Mouse (Mus musculus): ENCODE data around the gene Cd68.

The Cd68 gene

DNA sequence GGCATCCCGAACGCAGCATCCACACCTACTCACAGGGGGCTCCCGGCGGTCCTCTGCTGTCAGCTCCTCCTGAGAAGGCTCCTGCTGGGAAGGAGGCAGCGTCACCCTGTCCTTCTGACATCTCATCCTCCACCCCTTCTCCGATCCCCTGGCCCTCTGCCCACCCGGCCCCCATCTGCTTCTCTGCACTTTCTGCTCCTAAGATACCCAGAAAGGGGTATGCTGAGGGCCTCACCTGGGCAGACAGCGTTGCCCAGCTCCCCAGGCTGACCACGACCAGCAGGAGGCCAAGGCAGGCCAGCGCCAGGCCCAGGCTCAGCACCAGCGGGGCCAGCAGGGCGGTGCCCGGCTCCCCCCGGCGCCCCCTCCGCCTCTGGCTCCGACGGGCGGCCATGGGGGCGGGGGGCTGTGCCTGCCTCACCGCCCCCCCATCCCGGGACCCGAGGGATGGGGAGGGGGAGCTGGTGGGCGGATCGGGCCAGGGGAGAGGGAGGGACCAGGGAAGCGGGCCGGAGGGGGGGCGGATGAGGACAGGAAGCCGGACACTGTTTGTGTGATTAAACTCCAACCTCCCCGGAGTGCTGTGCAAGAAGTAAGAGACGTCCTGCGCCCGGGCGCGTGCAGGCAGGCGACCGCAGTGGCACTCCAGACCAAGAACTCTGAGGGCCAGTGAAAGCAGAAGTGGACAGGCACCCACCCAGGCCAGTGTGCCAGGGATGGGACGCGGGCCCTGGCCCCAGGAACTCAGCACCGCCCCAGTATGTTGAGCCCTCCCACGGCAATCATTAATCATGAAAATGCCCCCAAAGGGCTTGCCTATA lies 29.6 kb upstream of the Cd68 start, which contains the start of the genes Tnfsf12 and Tnfsfm13:
Gene Tnfsf12, minus strand, starts transcription at position 489 of the 821 bp plus-strand sequence.
Gene Tnfsfm13, minus strand, starts transcription at position 738 of the 821 bp plus-strand sequence.
- DNase-seq (ENCODE audit: low spot score in 2 of 2) = peak; percentile 64 to 77

DNA sequence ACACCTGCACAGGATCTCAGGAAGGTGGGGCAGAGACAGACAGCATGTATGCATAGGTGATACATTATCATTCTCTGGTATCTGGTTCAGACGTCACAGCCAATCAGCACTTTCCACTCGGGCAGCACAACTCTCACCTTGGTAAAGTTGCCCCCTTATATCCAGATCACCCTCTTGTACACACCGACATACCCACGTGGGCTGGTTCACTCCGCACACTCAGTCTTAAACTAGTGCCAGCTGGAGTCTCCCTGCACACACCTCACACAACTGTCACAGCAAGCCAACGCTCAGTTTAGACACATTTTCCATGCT lies 29.1 kb upstream of the Cd68 start:
- DNase-seq (ENCODE audit: low spot score in 2 of 2) = no peak

DNA sequence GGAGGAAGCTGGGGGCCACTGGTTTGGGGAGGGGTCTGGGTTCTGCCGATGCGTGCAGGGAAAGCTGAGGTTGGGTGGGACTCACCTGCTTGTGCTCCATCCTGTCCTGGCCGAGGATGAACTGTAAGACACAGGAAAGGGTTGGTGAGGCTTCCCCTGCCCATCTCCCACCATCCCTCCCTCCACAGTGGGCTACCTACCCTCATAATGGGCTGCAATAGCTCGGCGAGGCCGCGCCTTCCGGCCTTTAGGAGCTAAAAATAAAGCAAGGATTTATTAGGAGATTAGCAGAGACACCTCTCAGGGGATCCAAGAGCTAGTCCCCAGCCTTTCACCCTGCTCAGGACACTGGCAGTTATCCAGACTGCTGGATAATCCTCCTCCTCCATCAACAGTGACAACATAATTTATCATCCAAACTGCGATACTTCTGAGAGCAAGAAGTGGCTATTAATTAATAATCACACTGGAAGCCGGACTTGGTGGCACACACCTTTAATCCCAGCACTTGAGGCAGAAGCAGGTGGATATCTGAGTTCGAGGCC lies 27.5 kb upstream of the Cd68 start:
- no peak for DNase-seq (ENCODE audit: low spot score in 2 of 2)

DNA sequence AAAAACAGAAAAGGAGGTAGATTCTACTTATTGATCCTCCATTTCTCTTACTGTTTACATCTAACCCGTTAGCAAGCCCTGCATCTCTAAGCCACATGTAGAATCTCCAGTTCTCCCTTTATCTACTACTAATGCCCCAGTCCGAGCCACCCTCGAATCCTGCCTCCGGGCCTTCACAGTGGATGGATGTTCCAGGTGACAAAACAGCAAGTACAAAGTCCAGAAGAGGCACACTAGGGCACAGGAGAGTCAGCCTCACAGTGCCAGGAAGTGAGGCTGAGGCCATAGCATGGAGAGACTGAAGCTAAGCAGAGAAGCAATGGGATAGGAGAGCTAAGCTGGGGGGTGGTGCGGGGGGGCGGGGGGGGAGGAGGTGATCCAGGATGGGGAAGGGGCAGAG lies 26.9 kb upstream of the Cd68 start:
- no peak for DNase-seq (ENCODE audit: low spot score in 2 of 2)

DNA sequence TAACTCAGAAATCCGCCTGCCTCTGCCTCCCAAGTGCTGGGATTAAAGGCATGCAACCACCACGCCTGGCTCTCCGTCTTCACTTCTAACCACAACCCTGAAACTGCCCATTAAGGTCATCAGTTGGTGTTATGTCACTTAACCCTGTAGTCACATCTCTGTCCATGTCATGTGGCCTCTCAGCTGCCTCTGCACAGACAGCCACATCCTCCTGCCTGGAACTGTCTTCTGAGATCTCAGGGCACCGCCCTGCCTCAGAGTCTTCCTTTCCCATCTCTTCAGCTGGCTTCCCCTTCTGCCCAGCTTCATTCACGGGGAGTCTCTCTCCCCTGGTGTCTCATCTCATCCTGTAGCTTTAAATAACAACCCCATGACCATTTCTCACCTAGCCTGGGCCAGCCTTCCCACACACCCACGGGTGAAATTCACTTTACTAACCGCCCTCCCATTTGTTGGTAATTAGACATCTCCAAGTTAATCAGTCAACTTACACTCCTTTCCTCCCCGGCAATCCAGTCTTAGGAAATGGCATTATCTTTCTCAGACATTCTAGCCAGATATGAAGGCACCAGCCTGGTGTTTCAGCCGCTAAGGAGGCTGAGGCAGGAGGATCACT lies 26.4 kb upstream of the Cd68 start:
- no peak for DNase-seq (ENCODE audit: low spot score in 2 of 2)

DNA sequence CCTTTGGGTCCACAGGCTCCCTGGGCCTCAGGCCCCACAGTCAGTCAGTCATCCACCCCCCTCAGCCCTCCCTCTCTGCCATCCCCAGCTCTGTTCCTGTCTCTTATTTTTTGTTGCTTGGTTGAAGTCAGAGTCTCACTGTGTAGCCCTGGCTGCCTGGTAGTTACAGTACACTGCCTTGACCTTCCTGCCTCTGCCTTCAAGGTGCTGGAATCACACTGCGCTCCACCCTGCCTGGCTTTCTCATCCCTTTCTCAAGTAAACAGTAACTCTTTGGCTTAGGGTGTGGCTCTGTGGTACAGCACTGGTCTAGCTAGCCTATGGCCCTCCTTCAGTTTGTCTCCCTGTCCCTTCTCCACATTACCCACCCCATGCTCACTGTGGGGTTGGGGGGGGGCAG lies 23.9 kb upstream of the Cd68 start:
- no peak for DNase-seq (ENCODE audit: low spot score in 2 of 2)

DNA sequence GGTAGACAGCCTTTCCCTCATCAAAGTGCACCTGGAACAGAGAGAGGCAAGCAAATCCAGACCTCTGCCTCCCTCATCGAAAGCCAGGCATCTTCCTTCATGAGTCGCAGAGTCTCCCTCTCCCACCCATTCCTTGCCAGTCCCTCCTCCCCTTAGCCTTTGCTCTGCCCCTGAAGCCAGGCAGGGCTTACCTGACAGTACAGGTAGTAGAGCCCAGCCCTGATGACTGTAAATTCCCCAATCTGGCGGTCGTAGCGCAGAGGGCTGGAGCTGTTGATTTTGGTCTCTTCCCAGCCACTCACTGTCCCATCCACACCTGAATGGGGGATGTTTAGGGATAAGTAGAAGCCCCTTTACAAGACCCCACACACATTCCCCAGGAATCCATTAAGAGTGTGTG lies 21.1 kb upstream of the Cd68 start:
- no peak for DNase-seq (ENCODE audit: low spot score in 2 of 2)

DNA sequence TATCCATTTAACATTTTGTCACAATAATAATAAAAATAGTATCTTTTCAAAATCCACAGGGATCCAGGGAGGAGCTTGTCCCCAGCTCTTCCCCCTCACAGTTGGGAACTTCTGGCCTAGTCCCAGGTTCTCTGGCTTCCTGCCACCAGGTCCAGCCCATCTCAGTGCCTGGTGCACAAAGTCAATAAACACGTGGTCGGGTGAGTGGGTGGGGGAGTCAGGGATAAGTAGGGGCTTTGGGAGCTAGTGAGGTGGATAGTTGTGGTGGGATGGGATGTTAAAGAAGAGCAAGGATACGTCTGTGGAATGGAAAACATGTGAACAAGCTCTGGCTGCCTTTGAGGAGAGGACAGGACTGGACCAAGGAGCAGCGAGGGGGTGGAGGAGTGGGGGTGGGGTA lies 20.4 kb upstream of the Cd68 start:
- peak; percentile 66 to 82 for DNase-seq (ENCODE audit: low spot score in 2 of 2)

DNA sequence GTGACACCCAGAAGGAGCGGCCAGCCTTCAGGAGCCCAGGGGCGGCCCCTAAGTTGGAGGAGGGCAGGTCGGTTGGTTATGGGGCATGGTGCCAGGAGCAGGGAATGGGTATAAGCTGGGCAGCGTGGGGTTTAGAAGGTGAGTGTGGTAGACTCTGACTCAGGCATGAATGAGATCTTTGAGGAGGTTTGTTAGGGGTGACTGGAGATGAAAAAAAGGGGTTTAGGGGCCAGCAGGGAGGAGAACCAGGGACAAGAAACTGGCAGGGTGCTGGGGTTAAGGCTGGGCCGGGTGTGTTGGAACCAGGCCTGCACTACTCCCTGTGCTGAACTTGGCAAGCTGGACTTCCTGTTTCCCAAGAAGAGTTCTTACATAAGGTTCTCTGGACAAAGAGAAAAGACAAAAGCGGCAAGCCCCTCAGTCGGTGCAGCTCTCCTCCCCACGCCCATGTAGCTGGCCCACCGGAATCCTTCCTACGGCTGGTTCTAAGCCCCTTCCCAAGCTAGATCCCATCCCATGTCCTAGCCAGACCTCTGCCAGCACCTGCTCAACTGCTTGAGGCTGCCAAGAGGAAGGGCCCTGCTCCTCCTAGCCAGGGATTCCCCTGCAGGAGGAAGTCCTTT lies 19.7 kb upstream of the Cd68 start, which contains the start of gene Tnfsf13:
Gene Tnfsf13, minus strand, starts transcription at position 259 of the 623 bp plus-strand sequence.
- DNase-seq (ENCODE audit: low spot score in 2 of 2) = peak; percentile 68 to 84

DNA sequence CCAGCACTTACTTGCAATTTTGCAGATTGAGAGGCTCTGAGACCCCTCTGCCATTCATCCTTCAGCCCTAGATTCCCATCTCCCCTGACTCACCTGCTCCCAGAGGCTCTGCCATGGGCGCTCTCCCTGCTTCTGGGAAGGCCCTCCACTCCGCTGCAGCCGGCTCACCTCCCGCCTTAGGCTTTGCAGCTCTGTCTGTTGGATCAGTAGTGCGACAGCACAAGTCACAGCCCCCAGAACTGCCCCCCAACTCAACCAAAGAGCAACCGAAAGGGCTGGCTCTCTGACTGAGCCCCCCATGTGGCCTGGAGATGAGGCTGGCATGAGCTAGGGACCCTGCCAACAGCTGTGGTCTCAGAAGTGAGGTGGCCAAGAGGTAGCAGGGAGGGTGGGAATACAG lies 19.0 kb upstream of the Cd68 start:
- DNase-seq (ENCODE audit: low spot score in 2 of 2) = no peak

DNA sequence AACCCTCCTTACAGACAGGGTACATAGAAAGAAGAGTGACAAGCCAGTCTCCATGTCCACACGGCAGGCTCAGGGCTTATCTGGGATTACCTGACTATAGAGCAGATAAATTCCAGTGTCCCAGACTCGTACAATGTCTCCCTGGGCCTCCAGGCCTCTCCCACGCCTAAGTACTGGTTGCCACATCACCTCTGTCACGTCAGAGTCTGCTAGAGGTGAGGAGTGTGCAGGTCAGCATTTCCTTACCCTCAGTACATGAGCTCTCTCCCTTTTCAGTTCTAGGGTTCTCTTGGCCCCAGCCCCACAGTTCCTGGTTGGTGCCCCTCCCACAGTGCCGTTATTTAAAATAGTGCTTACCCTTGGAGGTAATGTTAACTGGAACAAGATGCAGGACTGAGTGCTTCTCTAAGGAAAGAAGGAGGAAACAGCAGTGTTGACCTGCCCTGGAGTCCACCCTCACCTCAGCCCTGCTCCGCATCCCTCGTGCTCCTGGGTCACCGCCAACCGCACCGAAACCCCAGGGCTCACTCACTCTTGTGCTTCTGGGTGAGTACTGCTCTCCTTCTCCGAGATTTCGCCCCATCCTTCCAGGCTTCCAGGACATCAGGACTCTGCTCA lies 18.3 kb upstream of the Cd68 start:
- no peak for DNase-seq (ENCODE audit: low spot score in 2 of 2)

DNA sequence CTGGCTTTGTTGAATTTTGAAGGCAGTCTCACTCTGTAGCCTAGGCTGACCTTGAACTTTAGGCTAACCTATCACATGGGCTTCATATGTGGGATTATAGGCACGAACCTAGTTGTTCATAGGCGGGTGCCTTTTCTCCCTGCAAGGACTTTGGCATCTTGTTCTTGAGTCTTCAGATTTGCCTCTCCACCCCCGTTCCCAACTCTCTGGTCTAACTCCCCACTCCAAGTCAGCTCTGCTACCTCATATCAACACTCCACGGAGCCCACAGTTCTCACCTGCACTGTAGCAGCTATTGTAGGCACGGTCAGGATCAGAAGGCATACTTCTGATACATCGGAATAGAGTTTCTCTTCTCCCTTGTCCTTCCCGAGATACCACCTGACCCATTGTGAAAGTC lies 17.6 kb upstream of the Cd68 start:
- DNase-seq (ENCODE audit: low spot score in 2 of 2) = no peak

DNA sequence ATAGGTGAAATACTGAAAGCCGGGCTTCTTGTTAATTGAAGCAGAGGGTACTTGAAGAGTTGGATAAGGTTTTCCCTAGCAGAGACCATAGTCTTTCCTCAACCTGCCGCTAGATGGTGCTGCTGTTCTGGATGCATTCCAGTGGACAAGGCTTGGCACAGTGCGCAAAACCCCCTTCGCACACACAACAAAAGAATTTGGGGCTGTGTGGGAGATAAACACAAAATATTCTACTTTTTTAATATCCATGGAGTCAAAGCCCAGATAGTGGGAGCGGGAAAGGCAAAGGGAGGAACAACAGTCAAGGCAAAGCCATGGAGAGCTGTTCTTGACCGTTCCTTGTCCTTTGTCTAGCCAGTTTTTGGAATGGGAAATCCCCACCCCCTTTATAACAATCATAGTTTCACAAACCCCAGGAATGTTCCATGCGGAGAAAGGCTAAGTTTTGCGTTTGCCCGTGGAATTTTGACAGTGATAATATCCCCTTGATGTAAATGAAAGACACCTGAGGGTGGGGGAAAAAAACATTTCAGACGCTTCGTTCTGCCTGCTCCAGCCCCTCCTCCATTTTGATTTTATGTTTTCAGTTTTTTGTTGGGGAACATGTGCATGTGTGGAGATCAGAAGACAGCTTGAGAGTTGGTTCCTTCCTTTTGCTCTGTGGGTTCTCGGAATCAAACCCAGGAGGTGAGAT lies 17.0 kb upstream of the Cd68 start:
- DNase-seq (ENCODE audit: low spot score in 2 of 2) = peak; percentile 86 to 87

DNA sequence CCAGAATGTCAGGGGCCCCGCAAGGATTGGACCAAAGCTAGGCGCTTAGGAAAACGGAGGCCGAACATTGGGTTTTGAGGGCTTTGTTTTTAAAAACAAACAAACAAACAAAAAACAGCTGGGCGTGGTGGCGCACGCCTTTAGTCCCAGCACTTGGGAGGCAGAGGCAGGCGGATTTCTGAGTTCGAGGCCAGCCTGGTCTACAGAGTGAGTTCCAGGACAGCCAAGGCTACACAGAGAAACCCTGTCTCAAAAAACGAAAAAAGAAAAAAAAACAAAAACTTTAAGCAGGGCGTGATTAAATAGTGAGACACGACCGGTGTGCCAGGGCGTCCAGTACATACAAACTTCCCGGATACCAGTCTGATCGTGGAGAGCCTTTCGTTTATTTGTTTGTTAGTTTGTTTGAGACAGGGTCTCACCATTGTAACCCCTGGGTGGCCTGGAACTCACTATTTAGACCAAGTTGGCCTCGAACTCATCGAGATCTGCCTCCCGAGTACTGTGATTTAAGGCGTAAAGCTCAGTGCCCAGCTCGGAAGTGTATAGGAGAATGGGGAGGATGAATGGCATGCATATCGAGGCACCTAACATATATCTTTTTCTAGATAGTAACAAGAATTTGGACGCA lies 16.4 kb upstream of the Cd68 start:
- DNase-seq (ENCODE audit: low spot score in 2 of 2) = no peak

DNA sequence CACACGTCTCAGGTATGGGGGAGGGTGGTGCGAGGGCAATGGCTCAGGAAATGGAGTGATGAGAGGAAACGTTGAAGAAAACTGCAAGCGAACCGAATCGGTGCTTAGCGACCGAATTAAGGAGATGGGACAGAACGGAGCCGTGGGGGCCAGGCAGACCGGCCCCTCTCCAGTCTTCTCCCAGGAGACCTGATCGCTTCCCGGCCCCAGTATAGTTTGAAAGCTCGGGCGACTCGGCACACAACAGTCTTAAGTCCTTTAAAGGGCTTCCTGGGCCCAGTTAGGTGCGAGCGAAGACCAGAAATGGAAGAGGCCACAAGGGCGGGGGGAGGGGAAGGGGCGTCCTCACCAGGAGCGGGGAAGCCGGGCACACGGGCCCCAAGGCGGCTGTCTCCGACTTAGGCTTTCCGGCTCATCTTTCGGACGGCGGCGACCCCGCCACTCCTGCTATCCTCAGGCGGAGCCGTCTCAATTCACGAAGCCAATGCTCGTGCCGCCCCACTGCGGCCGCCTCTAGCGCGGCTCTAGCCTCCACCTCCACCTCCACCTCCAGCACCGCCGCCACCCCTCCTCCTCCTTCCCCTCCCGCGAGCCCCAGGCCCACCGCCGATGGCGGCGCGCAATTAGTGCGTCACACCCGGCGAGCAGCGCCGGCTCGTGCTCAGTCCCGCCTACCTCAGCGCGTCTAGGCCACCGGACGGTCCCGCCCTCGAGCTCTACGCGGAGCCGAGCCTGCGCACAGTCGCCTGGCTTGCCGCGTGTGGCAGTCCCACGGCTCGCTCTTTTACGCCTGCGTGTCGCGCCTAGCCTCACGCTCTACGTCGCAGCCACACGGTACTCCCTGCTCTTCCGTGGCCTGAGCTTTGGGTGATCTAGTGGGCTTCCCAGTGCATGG lies 15.6 kb upstream of the Cd68 start, which contains the start of gene Senp3:
Gene Senp3, minus strand, starts transcription at position 771 of the 895 bp plus-strand sequence.
- peak; percentile 91 to 96 for DNase-seq (ENCODE audit: low spot score in 2 of 2)

DNA sequence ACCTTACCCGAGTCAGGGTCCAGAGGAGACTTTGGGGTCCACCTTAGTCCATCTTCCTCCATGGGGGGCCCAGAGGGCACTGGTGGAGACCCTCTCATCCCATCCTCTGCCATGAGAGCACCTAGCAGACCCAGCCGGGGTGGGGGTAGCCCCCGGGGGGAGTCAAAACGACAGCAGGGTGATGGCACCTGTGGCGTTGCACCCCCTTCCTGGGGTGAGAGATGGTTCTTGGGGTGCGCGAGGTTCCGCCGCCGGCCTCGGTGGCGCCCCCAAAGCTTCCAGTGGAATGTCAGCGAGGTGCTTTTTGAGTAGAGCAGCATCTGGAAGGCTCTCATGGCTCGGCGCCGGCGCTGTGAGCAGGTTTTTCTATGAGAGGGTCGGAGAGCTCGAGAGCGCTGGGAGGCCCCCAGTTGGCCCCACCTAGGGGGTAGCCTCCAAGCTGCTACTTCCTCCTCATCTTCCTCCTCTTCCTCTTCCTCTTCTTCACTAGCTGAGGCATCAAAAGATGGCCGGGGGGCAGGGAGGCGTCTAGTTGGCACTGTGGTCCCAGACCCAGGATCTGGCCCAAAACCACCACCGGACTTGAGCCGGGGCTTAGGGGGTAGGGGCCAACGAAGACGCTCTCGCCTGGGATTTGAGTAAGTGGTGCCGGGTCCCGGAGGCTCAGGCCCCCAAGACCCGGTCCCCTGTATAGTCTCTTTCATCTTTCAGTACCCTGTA lies 14.3 kb upstream of the Cd68 start:
- DNase-seq (ENCODE audit: low spot score in 2 of 2) = no peak

DNA sequence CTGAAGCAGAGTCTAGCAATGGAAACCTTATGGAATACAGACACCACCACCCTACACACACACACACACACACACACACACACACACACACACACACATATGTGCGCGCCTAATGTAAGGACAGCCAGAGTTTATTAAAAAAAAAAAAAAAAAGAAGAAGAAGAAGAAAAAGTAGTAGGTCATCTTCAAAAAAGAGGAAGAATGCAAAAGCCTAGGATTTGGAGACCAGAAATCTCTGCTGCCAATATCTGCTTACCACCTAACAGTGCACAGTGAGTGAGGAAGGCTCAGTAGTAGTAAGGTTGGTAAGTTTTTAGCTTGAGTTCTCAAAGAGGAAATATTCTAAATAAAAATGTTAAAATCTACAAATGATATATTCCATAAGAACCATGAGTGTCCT lies 13.2 kb upstream of the Cd68 start:
- DNase-seq (ENCODE audit: low spot score in 2 of 2) = no peak

DNA sequence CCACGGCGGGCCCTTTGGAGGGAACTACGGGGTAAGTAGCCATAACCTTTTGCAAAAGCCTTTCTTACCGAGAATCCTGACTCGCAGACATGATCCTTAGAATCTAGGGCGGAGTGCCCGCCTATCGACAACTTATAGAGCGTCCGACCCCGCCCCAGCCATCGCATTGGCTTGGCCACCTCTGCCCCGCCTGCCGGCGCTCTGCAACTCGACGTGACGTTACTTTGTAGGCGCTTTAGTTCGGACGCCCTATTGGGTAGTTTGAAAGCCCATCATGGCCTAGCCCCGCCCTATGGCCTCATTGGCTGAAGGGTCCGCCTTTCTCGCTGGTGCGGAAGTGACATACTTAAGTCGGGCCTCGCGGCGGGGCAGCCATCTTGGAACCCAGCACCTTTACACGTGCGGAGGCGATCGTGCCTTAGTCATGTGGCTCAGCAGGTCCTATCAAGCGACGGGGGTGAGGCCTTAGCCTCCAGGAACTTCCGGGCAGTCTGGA lies 6.3 kb upstream of the Cd68 start, which contains the start of gene Eif4a1:
Gene Eif4a1, minus strand, starts transcription at position 213 of the 496 bp plus-strand sequence.
- peak; percentile 100 for DNase-seq (ENCODE audit: low spot score in 2 of 2)

DNA sequence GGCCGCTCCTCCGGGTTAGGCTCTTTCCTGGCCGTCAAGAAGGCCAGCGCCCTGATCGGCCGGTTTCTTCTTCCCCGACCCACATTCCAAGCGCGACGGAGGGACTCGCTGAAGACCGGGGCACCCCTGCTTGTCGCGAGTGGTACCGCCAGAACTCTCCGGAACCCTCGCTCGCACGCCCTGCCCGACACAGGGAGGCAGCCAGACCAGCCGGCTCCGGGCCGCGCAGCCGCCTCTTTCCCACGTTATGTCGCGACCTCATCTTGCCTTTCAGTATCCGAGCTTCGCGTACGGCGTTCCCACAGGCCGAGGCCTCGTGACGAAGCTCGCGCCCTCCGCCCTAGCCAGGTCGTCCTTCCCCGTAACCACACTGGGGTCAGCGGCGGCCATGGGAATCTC lies 5.8 kb upstream of the Cd68 start:
- DNase-seq (ENCODE audit: low spot score in 2 of 2) = no peak

Data from urinary bladder, postnatal 36 days (tissue).